Mouse (Mus musculus) hindbrain, embryonic 12.5 days (tissue): ENCODE data around the gene Usp2. TPM values are rescaled to one million over a fixed set of nuclear protein-coding genes. Genes with fewer than 3 reads are reported as not detected.

ENCODE experiments used
- ATAC-seq: fragments of 200-750 bp; cut with Nextera tagmentation; 2 replicates; pipeline ENCODE4 v1.8.0; 2017; ENCODE audit warnings: moderate TSS enrichment; ENCODE audit not compliant: low FRiP score
- H3K27ac ChIP-seq: fragments of 300-500 bp; sonication (generic); 2 replicates; pipeline ENCODE4 v1.5.1; 2016; ENCODE audit warnings: mild to moderate bottlenecking
- H3K27me3 ChIP-seq: fragments of 300-500 bp; sonication (generic); 2 replicates; pipeline ENCODE4 v1.6.1; 2016; ENCODE audit warnings: mild to moderate bottlenecking
- H3K36me3 ChIP-seq: fragments of 300-500 bp; sonication (generic); 2 replicates; pipeline ENCODE4 v1.6.1; 2016; ENCODE audit warnings: mild to moderate bottlenecking
- H3K4me1 ChIP-seq: fragments of 300-500 bp; sonication (generic); 2 replicates; pipeline ENCODE4 v1.6.1; 2016
- H3K4me2 ChIP-seq: fragments of 300-500 bp; sonication (generic); replicated peaks from 2 replicates; pipeline ENCODE4 v1.6.1; 2016; ENCODE audit warnings: mild to moderate bottlenecking
- H3K4me3 ChIP-seq: fragments of 300-500 bp; sonication (generic); 2 replicates; pipeline ENCODE4 v1.5.1; 2016; ENCODE audit warnings: mild to moderate bottlenecking
- H3K9ac ChIP-seq: fragments of 300-500 bp; sonication (generic); 2 replicates; pipeline ENCODE4 v1.6.1; 2016; ENCODE audit warnings: mild to moderate bottlenecking, moderate library complexity
- H3K9me3 ChIP-seq: fragments of 300-500 bp; sonication (generic); replicated peaks from 2 replicates; pipeline ENCODE4 v1.6.1; 2016; ENCODE audit warnings: mild to moderate bottlenecking
- WGBS: fragments of 180-500 bp; shearing (Covaris S2); methylation state at CpG from one replicate; pipeline ENCODE4 v1.1.7; 2016; 5-methylcytosine and 5-hydroxymethylcytosine counted together
- polyA plus RNA-seq: library from polyadenylated mRNA; unstranded; fragments of >200 nt; fragmentation: Nextera tagmentation; extraction: Ambion mirVana; gene quantifications from 2 replicates; pipeline ENCODE4 v1.2.1, GENCODE M21; 2016

The Usp2 gene
- polyA plus RNA-seq, 1 experiment from 2014 or later: 14.2 TPM

GRCm38 (mm10) chr9:44125546-44126428 is 59.0 kb downstream of the Usp2 start:
- WGBS: 32% methylated on average over 18 of the region's 18 CpGs
- Histone ChIP-seq H3K4me1 (peaks cover 13% of the 10 kb centered on the region), H3K27ac (no peak overlapping the region), H3K9me3 (no peaks in the 10 kb centered on the region), H3K4me2 (peak overlapping the region; percentile 11; the same call in 1 of the 2 replicates), H3K4me3 (no peak overlapping the region), H3K27me3 (peaks cover 15% of the 10 kb centered on the region), H3K9ac (no peak overlapping the region), H3K36me3 (no peaks in the 10 kb centered on the region)
- ATAC-seq: 0 out of 2 replicates have a peak, but pooled peaks have one; percentile 43

- Histone ChIP-seq H3K27me3 (peaks cover 24% of the 10 kb centered on the region), H3K4me2 (no peak overlapping the region), H3K4me1 (peaks cover 18% of the 10 kb centered on the region), H3K36me3 (no peaks in the 10 kb centered on the region), H3K4me3 (no peak overlapping the region), H3K27ac (no peak overlapping the region), H3K9me3 (no peaks in the 10 kb centered on the region), H3K9ac (no peak overlapping the region)
- WGBS: 88% methylated on average over 3 of the region's 3 CpGs
- ATAC-seq: no peak
Measured at GRCm38 (mm10) chr9:44126746-44127145, 59.9 kb downstream of the Usp2 start.

GRCm38 (mm10) chr9:44127351-44127801 is 60.6 kb downstream of the Usp2 start:
- Histone ChIP-seq H3K9me3 (no peaks in the 10 kb centered on the region), H3K4me3 (no peak overlapping the region), H3K4me2 (no peak overlapping the region), H3K4me1 (peaks cover 18% of the 10 kb centered on the region), H3K27me3 (peaks cover 27% of the 10 kb centered on the region), H3K27ac (no peak overlapping the region), H3K9ac (no peak overlapping the region), H3K36me3 (no peaks in the 10 kb centered on the region)
- ATAC-seq: no peak
- WGBS: 75% methylated on average over 3 of the region's 3 CpGs

GRCm38 (mm10) chr9:44129633-44130032 is 62.8 kb downstream of the Usp2 start:
- H3K36me3 ChIP-seq: no peaks in the 10 kb centered on the region
- no peak for ATAC-seq
- H3K9me3 ChIP-seq: no peaks in the 10 kb centered on the region
- peak overlapping the region; percentile 65 for H3K4me2 ChIP-seq
- peak overlapping the region; percentile 29 for H3K4me3 ChIP-seq
- peak overlapping the region; percentile 30; the same call in 1 of the 2 replicates for H3K27ac ChIP-seq
- H3K4me1 ChIP-seq: peaks cover 26% of the 10 kb centered on the region
- peak overlapping the region; percentile 46 for H3K9ac ChIP-seq
- WGBS: 6% methylated on average over 9 of the region's 9 CpGs
- peaks cover 46% of the 10 kb centered on the region for H3K27me3 ChIP-seq

- peak overlapping the region; percentile 29 for H3K4me3 ChIP-seq
- no peak for ATAC-seq
- peak overlapping the region; percentile 30; the same call in 1 of the 2 replicates for H3K27ac ChIP-seq
- H3K27me3 ChIP-seq: peaks cover 50% of the 10 kb centered on the region
- H3K36me3 ChIP-seq: no peaks in the 10 kb centered on the region
- no peaks in the 10 kb centered on the region for H3K9me3 ChIP-seq
- H3K9ac ChIP-seq: peak overlapping the region; percentile 46
- H3K4me2 ChIP-seq: peak overlapping the region; percentile 65
- WGBS: under 1% methylated on average over 27 of the region's 27 CpGs
- peaks cover 30% of the 10 kb centered on the region for H3K4me1 ChIP-seq
Measured at GRCm38 (mm10) chr9:44130034-44130433, 63.2 kb downstream of the Usp2 start.

GRCm38 (mm10) chr9:44130581-44131275 is 63.9 kb downstream of the Usp2 start:
- peak; percentile 38; the same call in 1 of the 2 replicates for ATAC-seq
- Histone ChIP-seq H3K9ac (peak overlapping the region; percentile 46), H3K4me3 (peak overlapping the region; percentile 29), H3K9me3 (no peaks in the 10 kb centered on the region), H3K27me3 (peaks cover 57% of the 10 kb centered on the region), H3K27ac (peak overlapping the region; percentile 1; the same call in 1 of the 2 replicates), H3K36me3 (no peaks in the 10 kb centered on the region), H3K4me2 (peak overlapping the region; percentile 65), H3K4me1 (peaks cover 37% of the 10 kb centered on the region)
- 12% methylated on average over 19 of the region's 19 CpGs for WGBS

- no peaks in the 10 kb centered on the region for H3K9me3 ChIP-seq
- 0 out of 2 replicates have a peak overlapping the region, but pooled peaks have one; percentile 1 for H3K27ac ChIP-seq
- 38% methylated on average over 7 of the region's 7 CpGs for whole genome bisulfite sequencing
- H3K36me3 ChIP-seq: no peaks in the 10 kb centered on the region
- H3K27me3 ChIP-seq: peaks cover 62% of the 10 kb centered on the region
- H3K4me1 ChIP-seq: peaks cover 42% of the 10 kb centered on the region
- ATAC-seq: no peak
- no peak overlapping the region for H3K4me3 ChIP-seq
- no peak overlapping the region for H3K4me2 ChIP-seq
- H3K9ac ChIP-seq: no peak overlapping the region
Measured at GRCm38 (mm10) chr9:44131276-44131590, 64.4 kb downstream of the Usp2 start.

- Histone ChIP-seq H3K4me3 (no peak overlapping the region), H3K4me1 (peaks cover 42% of the 10 kb centered on the region), H3K36me3 (no peaks in the 10 kb centered on the region), H3K4me2 (no peak overlapping the region), H3K27me3 (peaks cover 70% of the 10 kb centered on the region), H3K27ac (no peak overlapping the region), H3K9me3 (no peaks in the 10 kb centered on the region), H3K9ac (no peak overlapping the region)
- no peak for ATAC-seq
- WGBS: 65% methylated on average over 5 of the region's 5 CpGs
Measured at GRCm38 (mm10) chr9:44132200-44132599, 65.4 kb downstream of the Usp2 start.

GRCm38 (mm10) chr9:44133287-44133686 is 66.5 kb downstream of the Usp2 start:
- no peak for ATAC-seq
- Histone ChIP-seq H3K27me3 (peaks cover 70% of the 10 kb centered on the region), H3K4me2 (peak overlapping the region; percentile 76; the same call in 1 of the 2 replicates), H3K4me3 (no peak overlapping the region), H3K4me1 (peaks cover 42% of the 10 kb centered on the region), H3K9ac (0 out of 2 replicates have a peak overlapping the region, but pooled peaks have one; percentile 13), H3K9me3 (no peaks in the 10 kb centered on the region), H3K27ac (no peak overlapping the region), H3K36me3 (no peaks in the 10 kb centered on the region)
- 6% methylated on average over 2 of the region's 2 CpGs for WGBS

GRCm38 (mm10) chr9:44134101-44134850 is 67.5 kb downstream of the Usp2 start, which contains the start of gene Mcam:
Gene Mcam, plus strand, starts transcription at chr9:44134469.
- ATAC-seq: peak; percentile 47; the same call in 1 of the 2 replicates
- Histone ChIP-seq H3K9ac (peak within 1 kb of the TSS; percentile 62), H3K4me3 (peak within 1 kb of the TSS; percentile 42), H3K27me3 (peaks cover 61% of the 10 kb centered on the region), H3K36me3 (no peaks in the 10 kb centered on the region), H3K27ac (no peak within 1 kb of the TSS), H3K4me2 (peak within 1 kb of the TSS; percentile 76), H3K4me1 (peaks cover 42% of the 10 kb centered on the region), H3K9me3 (no peaks in the 10 kb centered on the region)
- WGBS: 2% methylated on average over 52 of the region's 55 CpGs

GRCm38 (mm10) chr9:44134851-44135730 is 68.3 kb downstream of the Usp2 start:
- no peak for ATAC-seq
- H3K9ac ChIP-seq: peak overlapping the region; percentile 62
- 2% methylated on average over 48 of the region's 49 CpGs for WGBS
- peaks cover 55% of the 10 kb centered on the region for H3K27me3 ChIP-seq
- peak overlapping the region; percentile 42 for H3K4me3 ChIP-seq
- H3K36me3 ChIP-seq: no peaks in the 10 kb centered on the region
- peak overlapping the region; percentile 76 for H3K4me2 ChIP-seq
- no peak overlapping the region for H3K27ac ChIP-seq
- no peaks in the 10 kb centered on the region for H3K9me3 ChIP-seq
- peaks cover 36% of the 10 kb centered on the region for H3K4me1 ChIP-seq
